Mouse (Mus musculus) erythroid progenitor cell, adult 5-6 weeks (primary cell): ENCODE data around the gene Tjp1. TPM values are rescaled to one million over a fixed set of nuclear protein-coding genes. Genes with fewer than 3 reads are reported as not detected.
A peak's percentile ranks its signal among the peaks of the same experiment; 100 is the strongest.

Experiments
- ATAC-seq: replicated peaks from 2 replicates; pipeline ENCODE4 v1.8.0; 2016; ENCODE audit warnings: moderate number of reproducible peaks, mild to moderate bottlenecking, moderate TSS enrichment, inconsistent platforms; ENCODE audit not compliant: poor library complexity, low FRiP score, severe bottlenecking
- total RNA-seq, 2 experiments: library from RNA; stranded (forward) in 1 of 2; stranded (reverse) in 1 of 2; fragments of 150-400 nt in 1 of 2; fragments of 186-747, 209-891 nt in 1 of 2; gene quantifications; 2 replicates each; pipeline versions ENCODE4 v1.2.3 to v1.2.4; 2015 to 2017; ENCODE audit warnings: low replicate concordance in 2 of 2

The Tjp1 gene
- total RNA-seq, 2 experiments from 2014 or later, result 5.4 to 12.0 TPM

DNA sequence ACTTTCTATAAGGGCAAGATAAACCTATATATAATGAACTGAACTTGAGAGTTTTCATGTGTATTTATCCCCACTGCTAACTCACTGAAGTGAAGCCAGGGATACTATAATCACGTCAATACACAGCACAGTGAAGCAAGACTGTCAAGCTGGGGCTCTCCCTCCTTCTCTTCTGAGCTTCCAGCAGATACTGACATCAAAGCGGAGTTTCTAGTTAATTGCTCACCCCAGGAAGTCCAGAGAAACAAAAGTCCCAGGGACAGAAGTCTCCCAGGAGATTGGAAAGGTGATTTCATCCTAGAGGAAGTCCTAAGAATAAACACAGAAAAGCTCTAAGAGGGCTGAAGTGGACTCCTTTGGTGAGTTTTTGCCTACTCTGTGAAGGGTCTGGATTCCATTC, 132.9 kb downstream of the Tjp1 start:
- ATAC-seq, result no peak

DNA sequence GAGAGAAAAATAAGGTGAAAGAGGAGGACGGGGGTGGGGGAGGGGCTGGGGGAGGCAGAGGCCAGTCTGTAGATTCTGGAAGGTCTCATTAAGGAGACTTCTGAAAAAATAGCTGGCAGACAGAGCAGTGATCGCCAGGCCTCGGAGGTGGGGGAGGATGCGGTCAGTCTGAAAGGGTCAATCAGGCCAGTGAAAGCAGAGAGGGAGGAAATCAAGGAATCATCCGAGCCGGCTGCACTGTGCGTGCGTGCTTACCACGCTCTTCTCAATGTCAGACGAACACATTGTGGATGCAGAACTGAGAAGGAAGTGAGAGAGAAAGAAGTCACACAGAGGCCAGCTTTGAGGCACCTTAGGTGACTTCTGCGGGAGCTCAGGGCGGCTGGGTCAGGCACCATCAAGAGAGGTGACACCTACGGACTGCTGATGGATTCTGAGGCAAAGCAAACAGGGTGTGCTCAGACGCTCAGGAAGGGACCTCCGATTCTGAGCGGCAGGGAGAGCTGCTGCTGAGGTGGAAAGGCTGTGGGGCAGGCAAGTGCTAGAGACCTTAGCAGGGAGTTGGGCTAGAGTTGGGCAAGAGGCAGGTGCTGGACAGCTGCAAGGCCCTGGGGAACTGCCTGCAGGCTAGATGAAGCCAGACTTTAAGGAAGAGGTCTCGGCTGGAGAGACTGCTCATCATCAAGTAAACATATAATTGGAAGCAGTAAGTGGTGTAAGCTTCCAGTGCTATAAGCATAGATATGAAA, 133.7 kb downstream of the Tjp1 start:
- ATAC-seq, result no peak

DNA sequence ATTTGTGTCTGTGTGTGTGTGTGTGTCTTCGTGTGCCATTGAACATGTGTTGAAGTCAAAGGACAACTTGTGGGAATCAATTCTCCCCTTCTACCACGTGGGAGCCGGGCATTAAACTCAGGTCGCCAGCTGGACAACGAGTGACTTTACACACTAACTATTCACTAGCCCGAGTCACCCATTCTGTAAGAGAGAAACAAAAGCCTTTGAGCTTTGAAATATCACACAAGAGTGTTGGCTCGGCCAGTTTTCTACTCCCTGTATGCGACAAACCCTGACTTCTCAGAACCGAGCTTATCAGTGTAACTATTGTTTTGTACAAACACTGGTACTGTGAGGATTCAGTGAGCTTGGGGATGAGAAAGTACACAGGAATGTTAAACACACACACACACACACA, 134.6 kb downstream of the Tjp1 start:
- ATAC-seq, result no peak

DNA sequence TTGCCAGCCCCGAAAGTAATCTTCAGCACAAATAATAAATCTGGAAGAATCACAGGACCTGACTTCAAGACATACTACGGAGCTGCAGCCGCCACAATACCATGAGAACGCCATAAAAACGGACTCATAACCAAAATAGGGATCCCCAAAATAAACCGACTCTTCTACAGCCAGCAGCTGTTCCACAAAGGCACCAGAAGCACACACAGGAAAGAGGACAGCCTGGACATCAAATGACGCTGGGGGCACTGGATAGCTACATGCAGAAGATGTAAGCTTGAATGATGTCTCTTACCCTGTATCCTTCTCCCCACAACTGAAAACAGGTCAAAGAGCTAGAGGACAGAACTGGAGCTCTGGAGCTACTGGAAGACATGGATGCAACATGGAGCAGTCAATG, 138.0 kb downstream of the Tjp1 start:
- ATAC-seq, result no peak

DNA sequence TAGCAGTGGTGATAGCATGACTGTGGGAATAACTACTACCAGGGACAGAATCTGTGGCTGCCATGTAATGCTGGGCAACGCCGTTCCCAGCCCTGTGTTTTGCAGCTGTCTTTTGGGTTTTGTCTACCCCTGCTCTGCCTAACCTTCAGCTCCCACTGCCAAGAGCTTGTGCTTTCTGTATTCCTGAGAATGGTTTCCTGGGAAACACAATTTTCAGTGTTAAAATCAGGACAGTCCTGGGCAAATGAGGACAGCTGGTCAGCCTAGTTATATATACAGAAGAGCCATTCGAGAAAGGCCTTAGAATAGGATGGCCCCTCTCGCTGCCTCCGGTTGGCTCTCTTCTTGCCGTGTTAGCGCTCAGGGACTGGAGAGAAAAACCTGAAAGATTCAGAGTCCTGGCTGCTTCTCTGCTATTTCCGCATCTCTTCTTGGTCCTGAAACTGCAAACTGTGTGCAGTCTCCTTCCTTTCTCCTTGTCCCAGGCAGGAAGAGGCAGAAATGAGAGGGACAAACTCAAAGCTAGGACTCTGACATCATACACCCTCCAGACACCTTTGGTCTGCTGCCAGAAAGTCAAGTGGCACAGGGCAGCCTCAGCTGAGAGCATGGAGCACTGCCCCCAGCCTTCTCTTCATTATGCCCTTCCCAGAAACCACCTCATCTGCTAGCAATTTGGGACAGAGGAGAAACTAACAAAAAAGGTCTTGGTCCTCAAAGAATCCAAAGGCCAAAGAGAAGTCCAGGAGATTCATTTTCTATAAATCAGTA, 139.2 kb downstream of the Tjp1 start:
- ATAC-seq, result no peak

DNA sequence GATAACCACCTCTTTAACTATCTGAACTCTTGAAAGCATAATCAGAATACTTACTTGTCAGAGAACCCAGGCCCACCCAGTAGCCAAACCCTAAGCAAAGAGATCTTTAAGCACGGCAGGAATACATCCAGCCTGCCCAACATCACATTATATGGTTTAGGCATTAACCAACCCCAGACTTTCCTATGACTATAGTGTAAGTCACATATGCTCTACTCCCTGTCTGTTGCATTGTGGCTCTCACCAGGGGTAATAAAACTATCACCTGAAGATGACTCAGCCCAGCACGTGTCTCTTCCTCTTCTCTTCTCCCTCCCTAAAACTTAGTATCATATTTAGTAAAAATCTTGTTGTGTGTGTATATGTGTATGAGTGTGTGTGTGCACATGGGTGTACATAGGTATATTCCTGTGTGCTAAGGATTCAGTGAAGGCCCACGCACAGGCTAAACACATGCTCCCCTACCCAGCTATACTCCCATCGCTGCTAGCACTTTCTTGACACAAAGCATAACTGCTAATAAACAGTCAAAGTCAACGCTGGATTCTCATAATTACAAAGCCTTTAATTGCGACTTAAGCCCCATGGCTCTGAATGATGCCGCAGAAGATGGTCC, 139.9 kb downstream of the Tjp1 start:
- no peak for ATAC-seq

DNA sequence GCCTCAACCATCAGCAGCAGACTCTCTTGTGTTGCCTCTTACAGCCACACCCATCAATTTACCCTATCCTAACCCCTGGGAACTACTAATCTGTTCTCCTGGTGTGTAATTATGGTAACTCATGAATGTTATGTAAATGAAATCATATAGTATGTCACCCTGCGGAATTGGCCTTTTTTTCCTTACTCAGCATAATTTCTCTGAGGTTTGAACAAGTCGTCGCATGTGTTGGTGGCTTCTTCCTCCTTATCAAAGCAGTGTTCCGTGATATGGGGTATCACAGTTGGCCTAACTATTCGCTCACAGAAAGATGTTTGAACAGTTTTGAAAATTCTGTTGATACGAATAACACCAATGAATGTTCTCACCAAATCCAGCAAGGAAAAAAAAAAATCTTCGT, 142.8 kb downstream of the Tjp1 start:
- ATAC-seq, result no peak

DNA sequence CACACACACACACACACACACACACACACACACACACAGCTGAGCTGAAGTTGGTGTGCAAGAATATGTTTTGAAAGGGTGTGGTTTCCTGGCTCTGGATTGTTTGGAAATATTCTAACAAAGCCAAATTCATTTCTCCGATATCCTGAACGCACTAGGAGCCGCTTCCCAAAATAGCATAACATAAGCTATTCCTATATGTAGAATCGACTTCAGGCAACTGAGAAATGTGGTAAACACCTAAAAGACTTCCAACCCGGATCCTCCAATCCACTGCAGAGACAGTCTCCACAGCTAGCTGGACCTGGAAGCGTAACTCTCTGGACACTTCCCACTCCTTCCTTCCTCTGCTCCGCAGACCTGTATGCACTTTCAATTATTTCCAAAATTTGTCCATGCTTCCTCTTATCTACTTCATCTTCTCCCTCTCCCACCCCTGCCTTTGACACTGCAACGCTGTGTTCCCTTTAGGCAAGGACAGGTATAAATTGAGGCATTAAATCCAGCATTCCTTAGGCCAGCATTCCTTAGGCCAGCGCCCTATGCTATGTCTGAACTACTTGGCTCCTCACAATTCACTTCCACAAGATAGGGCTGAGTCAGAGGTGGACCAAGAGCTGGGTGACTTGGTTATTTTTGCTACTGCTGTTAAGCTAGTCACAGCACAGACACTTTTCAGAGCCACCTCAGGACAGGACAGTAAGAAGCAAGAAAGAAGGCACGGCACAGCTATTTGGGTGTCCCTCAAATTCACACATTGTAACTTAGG, 144.9 kb downstream of the Tjp1 start:
- ATAC-seq, result no peak

DNA sequence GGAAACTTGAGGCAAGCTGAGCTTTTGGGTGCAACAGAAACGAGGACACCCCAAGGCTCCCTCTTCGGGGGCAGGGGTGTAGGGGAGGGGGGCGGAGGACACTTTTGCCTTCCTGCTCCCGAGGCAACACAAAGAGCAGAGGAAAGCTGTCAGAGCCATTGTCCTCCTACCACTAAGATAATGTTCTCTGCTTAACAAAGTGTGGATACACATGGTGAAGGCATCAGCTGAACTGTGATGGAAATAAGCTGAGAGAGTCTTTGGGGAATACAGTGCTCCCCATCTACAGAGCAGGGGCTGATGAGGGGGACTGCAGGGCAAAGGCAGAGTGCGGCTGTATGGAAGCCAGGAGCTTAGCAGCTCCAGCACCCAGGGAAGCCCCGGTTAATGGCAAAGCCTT, 145.7 kb downstream of the Tjp1 start:
- no peak for ATAC-seq

DNA sequence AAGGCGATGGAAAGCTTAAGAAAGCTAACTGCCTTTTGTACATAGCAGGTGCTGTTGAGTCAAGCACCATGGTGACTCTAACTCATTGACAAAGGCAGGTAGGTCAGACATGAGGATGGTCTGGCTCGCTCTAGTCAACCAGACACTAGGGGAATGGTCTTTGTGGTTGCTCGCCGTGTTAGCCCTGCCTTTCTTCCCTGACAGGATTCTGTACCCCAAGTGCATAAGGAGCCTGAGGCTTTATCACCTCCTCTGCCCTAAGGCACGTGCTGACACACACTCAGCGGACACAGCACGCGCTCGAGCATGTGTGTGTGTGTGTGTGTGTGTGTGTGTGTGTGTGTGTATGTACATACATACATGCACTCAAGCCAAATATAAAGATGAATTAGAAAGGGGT, 146.9 kb downstream of the Tjp1 start:
- no peak for ATAC-seq

DNA sequence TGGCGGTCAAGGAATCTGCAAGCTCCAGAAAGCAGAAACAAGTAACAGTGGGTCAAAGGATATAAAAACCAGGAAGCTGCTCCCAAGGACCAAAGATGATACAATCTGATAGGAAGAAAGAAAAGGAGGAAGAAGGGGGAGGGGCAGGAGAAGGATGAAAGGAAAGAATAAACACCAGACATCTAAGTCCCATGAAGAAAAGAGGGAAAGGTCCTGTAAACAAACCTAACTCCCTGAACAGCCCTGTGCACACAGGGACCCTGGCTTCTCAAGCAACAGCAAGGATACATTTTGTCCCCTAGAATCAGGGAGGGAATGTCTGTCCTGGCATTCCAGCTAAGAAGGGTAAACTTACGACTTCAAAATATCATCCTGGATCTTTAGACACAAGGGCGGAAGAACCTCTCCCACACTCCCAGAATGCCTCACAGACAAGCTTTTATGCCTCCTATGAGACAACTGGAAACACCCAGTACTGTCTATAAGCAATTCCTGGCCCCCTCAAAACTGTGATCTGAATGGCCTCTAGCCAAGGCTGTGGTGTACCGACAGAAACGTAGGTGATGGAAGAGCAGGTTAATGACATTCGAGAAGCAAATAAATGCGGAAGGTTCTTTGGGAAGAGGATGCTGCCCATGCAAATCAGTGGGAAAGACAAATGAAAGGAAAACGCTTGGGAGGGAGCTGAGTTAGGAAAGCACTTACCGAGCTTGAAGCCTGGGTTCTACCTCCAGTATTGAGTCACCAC, 148.6 kb downstream of the Tjp1 start:
- ATAC-seq, result no peak

DNA sequence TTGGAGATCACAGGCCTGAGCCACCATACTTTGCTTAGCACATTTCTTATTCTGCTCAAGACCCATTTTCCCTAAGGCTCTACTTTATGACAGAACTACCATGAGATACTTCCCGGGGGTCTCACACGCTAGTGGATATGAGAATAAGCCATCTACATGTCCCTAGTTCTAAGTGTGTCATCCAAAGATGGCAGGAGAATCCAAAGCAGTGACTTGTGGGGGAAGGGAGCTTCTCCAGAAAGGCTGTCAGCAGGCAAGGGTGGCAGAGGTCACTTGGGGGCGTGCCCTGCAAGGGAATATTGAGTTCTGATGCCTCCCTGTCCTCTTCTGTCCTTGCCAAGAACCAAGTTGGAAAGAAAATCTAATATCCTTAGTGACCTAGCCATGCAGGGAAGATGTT, 150.1 kb downstream of the Tjp1 start:
- no peak for ATAC-seq

DNA sequence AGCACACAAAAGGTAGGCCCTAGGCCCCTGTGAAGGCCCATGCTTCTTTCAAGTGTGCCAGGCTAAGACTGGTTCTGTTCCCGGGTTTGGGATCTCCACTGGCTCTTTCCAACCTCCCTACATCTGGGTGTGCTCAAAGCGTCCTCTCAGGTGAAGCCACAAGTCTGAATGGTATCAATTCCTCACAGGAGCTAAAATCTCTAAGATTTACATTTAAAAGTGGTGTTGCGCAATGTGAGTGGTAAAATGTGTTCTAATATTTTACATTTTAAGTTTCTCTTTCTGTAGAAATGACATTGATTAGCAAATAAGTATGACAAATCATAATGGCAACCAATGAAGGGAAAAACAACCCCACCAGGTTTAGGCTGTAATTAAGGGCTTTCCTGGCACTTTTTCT, 152.0 kb downstream of the Tjp1 start:
- no peak for ATAC-seq

DNA sequence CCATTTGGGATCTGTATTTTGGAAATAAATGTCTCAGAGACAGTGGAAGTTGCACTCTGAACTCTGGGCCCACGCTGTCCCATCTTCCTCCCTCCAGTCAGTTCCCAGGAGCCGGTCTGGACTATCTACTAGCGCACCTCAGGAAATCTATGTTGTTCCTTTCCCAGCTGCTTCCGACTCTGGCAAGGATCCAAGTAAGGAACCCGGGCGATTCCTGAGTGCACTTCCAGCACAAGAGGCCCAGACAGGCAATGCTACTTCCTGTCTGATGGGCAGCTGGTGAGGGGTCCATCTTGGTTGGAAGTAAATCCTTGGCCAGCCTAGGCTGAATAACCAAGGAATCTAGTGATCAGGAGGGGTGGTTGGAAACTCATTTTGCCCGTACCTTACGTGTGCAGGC, 152.4 kb downstream of the Tjp1 start:
- ATAC-seq, result no peak

DNA sequence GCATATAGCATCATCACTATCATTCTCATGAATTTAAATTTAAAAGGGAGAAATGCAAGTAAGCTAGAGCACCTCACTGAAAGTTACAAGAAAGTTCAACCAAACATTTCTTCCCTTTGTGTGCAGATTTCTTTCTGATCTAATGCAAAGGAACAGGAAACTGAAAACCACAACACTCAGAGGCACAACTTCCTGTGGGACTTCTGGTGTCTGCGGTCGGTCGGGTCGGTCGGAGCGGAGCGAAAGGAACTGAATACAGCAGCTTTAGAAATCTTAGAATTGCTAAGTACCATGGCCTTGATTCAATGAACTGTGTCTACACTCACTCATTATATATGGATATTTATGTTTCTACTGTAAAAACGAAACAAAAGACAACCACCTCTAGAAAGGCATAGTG, 154.2 kb downstream of the Tjp1 start:
- no peak for ATAC-seq

DNA sequence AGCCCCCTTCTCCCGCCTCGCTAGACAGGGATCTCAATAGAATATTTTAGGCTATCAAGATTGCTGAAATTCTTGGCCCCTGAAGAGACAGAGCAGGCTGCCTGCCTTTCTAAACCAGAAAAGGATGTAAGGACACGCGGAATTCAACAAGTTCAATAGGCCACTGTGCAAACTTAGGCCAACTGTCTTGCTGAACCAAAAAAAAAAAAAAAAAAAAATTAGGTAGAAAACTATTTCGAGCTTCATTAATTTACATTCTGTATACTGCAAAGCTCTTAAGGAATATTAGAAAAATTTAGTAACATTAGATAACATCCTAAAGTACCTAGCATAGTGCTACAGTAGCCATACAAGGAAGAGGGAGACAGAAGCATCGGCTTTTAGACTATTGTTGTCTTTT, 155.8 kb downstream of the Tjp1 start:
- no peak for ATAC-seq

DNA sequence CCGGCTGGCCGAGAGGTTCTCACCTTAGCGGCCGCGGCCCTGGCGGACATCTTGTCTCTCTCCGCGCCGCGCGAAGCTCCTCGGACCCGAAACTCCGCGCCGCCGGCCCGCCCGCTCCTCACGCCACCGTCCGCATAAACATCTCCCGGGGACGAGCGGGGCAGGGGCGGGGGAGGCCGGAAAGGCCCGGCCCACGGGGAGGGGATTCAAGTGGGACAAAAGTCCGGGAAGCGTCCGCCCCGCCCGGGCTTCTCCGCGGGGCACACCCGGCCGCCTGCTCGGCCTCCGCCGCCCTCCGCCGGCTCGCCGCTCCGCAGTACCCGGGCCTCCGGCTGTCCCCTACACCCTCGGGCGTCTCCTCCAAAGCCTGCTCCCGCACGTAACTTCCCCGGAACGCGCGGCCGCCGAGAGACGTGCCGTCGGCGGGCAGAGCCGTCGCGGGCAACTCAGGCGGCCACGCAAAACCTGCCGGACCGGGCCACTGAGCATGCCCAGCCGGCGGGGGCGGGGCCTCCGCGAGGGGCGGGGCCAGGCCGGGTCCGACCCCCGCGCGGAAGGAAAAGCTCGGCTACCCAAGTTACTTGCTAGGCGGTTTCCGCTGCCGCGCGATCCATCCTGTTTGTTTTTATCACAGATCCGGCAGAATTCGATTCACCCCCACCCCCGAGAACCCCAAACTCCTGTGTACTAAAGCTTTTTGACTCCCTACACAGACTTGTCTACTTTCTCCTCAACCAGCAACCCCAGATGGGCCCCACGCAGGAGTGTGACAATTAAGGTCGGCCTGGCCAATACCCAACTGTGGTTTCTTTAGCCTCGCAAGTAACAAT, 156.6 kb downstream of the Tjp1 start:
- peak; percentile 78 for ATAC-seq

DNA sequence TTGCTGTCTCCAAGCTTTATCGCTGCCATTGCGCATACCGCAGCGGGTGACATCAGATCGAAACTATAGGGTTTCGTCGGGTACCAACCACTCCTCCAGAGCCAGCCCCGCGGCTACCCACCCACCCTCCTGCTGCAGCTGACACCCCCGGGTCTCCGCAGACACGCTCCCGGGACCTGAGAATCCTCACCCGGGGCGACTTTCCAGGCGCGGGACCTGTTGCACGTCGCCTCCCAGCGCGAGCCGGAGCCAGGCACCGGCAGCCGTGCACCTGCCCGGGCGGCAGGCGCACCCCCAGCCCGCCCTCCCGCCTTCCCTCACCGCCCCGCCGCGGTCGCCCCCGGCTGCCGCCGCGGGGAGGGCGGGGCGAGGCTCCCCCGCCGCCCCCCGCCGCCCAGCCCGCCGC, 157.2 kb downstream of the Tjp1 start:
- peak; percentile 25; the same call in 1 of the 2 replicates for ATAC-seq

DNA sequence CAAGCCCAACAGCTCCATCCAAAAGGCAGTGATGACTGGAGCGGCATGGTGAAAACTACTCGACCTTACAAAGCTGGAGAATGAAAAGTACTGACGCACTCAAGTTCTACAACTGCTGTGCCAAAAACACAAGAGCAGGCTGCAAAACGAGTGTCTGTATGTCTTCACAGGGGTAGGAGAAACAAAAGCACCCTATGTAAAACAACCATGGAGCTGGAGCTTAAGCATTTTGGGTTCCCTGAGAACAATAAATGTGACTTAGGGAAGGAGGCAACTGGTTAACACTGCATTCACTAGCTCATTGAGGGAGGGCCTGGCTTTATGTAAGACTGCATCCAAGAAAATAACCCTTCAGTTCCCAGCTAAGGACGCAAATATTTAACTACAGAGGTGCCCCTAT, 158.5 kb downstream of the Tjp1 start:
- no peak for ATAC-seq
